Mouse (Mus musculus) naive thymus-derived CD4-positive, alpha-beta T cell, adult 2 months (primary cell): ENCODE data around the gene Pstk.
"Not testable (repeated sequence)": the region's sequence is repeated elsewhere in the genome, so short reads cannot be mapped to it uniquely, and the experiment has no call there.

Source experiments
- DNase-seq: peaks from one replicate; pipeline ENCODE4 v3.0.0-alpha.2; 2011; ENCODE audit warnings: low read depth

Pstk gene

DNA sequence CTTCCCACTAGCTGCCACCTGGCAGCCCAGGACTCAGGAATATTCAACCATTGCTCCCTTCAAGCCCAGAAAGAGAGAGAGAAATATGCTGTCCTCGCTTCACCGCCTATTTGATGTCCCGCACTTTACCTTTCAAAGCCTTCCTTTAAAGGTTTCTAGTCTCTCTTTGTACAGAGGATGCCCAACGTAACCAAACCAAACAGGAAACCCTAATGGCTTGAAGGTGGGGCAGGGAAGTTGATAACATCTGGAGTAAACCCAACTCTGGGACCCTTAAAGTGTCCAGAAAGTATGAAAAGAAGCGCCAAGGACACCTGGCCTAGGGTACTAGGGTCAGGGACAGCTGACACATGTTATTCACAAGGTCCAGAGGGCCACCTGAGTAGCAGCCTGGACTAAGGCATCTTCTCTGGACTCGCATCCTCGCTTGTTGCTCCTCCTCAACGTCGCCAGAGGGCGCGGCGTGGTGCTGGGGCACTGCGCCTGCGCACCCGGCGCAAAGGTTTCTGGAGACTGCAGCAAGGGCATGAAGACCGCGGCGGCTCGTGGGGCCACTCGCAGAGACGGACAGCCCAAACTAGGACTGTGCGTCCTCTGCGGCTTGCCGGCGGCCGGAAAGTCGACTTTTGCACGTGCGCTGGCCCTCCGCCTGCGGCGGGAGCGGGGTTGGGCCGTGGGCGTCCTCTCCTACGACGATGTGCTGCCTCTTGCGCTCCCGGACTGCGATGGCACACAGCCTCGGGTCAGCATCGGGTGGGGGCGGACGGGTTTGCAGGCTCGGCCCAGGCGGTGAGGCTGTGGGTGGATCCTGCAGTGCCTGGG is at the start of gene Pstk:
Gene Pstk, plus strand, starts transcription at position 494 of the 822 bp plus-strand sequence.
- peak; percentile 93 for DNase-seq

DNA sequence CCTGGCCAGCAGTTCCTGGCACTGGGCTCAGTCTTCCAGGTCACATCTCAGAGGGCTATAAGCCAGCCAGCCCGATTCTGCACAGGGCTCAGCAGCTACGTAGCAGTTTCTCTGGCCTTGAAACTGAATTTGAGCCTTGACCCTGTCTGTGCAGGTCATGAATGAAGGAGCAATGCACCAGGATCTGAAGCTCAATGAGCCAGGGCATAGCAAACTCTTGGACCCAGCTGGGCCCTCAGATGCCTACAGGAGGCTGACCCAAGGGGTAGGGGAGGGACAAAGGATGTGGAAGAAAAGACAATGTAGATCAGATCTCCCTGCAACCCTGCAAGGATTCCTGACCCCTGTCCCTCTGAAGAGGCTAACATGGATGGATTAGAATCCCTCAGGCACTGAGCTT is 48.7 kb upstream of the Pstk start, which contains the start of gene Cuzd1:
Gene Cuzd1, minus strand, starts transcription at position 101 of the 400 bp plus-strand sequence.
- DNase-seq, result no peak

DNA sequence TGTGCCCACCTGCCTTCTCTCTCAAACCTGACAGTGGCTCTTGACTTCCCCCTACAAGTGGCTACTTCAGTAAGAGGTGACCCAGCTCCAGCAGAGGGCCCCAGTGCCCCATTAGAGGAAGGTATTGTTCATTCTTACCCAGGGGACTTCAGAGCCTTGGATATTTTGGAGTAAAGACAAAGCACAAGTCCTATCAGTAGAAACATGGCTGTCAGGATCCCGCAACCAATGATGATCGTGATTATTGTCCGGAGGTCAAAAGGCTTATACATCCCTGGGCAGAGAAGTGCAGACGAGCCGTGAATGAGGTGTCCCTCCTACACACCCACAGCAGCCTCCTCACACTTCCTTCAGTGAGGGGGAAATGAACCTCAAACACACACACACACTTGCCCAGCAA is 43.9 kb upstream of the Pstk start:
- DNase-seq, result no peak

DNA sequence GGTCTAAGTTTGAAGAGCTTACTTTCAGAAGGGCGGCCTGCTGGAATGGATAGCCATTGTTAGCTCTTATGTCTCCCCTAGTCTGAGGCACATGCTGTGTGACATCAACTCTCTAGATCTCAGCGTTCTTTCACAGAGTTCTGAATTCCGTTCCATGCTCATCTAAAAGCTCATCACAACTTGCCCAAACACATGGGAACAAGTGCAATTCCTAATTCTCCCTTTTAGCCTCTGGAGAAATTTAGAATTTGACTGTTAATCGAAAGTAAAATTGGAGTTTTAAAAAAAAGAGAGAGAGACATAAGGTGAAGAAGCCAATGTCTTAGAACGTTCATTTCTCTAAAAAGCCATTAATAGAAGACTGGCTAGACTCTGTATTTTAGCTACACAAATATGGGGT is 41.5 kb upstream of the Pstk start, which contains the start of gene Fam24b:
Gene Fam24b, minus strand, starts transcription at position 101 of the 400 bp plus-strand sequence.
- DNase-seq, result no peak

DNA sequence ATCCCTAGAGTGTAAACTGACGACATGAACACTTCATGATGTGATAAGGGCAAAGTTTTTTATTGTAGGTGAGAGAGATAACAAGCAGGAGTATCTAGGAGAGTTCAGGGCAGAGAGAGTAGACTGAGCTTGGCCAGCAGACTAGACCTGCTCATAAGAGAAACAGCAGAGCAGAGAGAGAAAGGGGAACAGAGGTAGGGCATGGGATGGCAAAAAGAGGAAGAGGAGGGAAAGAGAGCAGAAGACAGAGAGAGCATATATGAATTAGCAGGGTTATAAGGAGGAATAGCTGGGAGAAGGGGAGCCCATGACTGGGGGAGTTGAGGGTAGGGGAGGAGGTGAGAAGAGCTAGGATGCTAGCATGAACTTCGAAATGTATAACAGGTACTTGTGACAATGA is 39.3 kb upstream of the Pstk start:
- no peak for DNase-seq

DNA sequence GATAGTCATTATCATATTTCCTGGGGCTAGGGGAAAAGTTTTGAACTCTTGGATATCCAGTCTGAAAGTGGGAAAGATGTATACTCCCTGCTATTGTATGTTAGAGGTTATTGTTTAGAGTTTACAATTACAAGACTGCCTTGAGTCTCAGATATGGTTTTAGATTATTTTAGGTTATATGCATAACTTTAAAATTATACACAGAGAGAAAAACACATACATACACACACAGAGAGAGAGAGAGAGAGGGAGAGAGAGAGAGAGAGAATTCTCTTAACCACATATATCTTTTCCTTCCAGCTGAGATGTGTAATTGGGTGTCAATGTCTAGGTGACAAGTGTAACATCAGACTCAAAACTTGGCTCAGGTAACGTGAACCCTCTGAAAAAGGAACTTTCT is 37.4 kb upstream of the Pstk start, which contains the start of gene Fam24a:
Gene Fam24a, plus strand, starts transcription at position 301 of the 400 bp plus-strand sequence.
- no peak for DNase-seq

DNA sequence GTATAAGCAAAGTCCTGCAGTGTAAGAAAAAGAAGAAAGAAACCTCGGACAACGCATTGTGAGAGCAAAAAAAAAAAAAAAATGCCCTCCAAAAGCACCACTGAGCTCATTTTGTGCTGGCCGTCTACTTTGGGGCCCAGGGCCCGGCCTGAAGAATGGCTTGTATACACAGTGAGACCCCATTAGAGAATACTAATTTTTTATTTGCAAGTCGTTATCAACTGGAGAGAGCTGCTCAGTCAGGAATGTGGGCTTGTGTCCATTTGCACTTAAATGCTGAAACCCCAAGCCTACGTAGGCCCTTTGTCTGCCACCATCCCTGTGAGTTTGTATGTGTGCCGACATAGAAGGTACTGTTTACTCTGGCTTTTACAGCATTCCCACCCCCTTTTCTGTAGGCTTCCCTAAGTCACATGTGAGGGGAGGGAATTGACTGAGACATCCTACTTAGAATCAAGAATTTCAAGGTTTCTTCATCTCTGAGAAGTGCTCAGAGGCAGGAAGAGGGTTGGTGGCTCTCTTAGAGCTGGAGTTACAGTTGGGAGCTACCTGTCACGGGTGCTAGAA is 33.4 kb upstream of the Pstk start:
- DNase-seq, result no peak

DNA sequence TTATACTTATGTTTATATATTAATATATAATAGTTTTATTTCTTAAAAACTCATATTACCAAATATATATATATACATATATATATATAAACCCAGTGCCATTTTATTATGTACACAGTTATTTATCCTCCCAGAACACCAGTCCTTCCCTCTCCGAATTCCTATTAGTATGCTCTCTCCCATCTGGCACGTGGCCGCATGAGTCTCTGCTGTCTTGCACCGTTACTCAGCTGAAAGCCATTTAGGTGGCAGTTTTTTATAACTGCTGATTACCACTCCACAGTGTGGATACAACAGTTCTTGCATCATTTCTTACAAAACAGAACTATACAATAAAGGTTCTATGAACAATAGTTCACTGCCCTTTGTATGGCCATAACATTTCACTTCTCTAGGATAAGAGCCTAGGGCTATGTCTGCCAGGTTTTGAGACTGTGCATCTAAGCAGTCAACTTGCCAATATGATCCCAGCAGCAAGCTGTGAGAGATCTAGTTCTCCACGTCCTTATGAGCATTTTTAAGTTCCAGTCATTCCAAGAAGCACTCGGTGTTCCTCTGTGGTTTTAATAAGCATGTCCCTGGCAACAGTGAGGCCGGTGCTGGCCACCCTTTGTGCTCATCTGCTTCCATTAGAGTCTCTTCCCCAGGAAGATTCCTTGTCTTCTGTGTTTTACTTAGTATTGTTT is 24.9 kb upstream of the Pstk start:
- DNase-seq, result no peak

DNA sequence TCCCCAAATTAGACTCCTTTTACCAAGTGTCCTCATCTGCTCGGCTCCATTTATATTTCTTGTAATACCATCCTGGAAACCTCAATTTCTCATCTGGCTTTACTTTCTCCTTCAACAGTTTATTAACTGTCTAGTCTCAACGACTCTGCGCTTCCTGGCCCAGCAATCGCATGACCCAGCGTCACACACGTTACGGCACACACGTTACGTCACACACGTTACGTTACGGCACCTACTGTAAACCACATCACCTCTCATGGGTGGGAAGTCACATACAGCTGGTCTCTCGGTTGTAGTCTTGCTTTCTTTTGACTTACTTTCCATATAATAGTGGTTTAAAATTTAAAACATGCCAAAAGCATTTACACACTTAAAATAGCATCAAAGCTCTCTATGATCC is 14.8 kb upstream of the Pstk start:
- no peak for DNase-seq

DNA sequence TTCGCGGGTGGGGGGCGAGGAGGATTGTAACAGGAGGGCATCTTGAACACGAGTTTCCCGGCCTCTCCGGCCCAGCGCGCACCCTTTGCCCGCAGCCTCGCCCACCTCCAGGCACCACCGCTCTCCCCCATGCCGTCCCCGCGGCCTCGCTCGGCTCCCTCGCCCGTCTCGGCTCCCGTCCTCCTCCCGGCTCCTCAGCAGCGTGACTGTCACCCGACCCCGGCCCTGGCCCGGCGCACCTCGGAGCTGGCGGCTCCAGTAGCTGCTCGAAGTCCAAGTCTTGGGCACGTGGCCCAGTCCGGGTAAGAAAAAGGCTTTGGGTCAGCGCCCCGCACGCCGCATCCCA is 8.7 kb upstream of the Pstk start:
- DNase-seq, result no peak

DNA sequence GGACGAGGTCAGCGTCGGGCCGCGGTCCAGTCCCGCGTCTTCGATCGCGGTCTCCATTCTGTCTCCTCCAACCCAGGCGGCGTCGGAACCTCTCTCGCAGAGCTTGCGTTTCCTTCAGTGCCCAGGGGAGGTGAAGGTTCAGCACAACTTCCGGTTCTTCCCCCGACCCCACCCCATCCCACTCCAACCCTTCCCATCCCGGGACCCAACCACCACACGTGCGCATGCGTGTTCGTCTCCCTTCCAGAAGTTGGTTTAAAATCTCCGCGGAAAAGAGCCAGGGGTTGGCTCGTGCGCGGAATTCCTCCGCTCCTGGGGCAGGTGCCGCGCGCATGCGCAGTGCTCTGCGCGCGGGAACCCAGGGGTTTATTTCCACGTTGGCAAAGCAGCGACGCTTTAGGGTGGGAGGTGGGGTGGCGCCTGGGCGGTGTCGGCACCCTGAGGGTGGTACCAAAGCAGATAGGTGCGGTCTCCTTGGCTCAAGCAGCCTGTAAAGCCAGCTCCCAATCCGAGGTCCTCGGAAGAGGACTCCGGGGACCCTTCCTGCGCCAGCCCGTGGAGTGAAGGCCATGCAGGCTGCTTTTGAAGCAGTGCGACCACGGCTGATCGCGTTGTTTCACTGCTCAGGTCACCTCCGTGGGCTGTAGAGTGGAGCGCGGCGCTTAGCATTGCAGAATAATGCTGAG is 8.2 kb upstream of the Pstk start, which contains the start of gene 2310057M21Rik:
Gene 2310057M21Rik, minus strand, starts transcription at position 145 of the 686 bp plus-strand sequence.
- peak; percentile 93 for DNase-seq

DNA sequence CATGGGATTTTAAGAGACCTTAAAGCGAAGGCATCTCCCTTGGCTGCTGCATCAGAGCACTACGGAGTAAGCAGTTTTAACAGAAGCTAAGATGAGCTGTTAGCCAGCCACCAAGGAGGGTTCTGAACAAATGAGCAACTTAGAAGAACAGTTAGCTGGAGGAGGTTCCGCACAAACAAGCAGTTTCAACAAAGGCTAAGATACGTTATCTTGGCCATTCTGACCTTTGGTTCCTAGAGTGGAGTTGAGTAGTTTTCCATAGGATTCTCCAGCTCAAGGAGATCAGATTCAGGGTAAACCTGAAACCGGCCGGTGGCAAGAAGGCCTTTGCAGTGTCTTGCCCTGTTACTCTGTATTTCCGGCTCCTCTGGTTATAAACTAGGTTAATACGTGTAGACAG is 6.8 kb upstream of the Pstk start:
- DNase-seq, result no peak

DNA sequence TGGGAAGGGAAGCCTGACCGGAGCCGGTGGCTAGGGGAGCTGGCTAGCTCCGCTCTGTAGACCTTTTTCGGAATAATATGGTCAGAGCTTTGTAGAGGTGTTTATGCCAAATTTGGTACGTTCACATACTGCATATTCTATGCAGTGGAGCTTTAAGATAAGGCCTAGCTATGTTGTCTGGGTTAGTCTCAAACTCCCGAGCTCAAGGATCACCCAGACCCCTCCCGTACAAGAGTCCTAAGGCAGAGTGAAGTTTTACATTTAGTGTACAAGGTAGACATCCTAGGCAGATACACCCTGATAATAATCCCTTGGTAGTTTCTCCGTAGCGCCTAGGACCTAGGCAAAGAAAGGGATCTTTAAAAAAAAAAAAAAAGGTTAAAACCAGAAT is 524 bp downstream of the Pstk start:
- no peak for DNase-seq

DNA sequence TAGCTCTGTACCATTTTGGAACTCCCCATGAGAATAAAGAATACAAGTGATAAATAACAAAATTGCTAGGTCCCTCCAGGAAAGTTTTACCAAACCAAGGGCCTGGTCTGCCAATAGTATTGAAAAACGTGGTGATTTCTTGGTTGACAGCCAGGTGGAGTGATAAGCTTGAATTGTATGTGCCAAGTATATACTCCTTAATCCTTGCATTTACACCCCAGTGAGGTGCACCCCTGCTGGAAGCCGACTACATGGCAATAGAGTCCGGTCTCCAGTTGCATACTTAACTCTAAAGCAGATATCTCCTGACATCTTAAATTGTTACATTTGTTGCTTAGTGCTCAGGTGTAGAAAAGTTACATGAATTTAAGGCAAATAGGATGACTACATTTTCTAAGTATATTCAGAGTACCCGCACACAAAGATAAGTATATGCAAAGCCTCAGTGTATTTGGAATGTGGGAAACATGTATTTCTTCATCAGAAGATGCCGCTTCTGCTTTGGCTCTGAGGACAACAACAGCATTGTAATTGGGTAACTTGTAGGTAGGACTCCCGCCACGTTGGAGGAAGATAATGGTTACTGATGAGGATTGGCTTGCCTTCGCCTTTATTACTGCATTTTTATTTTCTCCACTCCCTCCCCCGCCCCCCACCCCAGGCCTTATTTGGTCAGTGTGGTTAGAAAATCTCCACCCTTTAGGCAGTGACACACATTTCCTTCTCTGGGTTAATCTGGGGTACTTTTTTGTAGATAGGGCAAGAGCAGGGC is 1.1 kb downstream of the Pstk start:
- DNase-seq, result peak; percentile 41

DNA sequence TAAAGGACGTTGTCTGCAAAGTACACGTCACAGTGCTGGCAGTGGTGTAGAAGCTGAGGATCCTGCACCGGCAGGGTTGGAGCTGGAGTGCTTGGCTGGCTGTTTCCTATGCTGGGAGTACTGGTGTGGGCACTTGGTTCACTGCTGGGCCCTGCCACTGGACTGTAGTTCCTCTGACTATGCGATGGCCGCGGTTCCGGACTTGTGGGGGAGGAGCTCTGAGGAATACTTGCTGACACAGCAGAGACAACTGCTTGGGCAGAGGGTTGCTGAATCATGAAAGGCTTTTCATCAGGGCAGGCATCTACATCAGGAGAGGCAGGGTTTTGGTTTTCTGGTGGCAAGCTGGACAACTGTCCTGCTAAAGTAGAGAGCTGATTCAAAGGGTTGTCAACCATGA is 20.8 kb downstream of the Pstk start:
- DNase-seq, result not testable (repeated sequence)

DNA sequence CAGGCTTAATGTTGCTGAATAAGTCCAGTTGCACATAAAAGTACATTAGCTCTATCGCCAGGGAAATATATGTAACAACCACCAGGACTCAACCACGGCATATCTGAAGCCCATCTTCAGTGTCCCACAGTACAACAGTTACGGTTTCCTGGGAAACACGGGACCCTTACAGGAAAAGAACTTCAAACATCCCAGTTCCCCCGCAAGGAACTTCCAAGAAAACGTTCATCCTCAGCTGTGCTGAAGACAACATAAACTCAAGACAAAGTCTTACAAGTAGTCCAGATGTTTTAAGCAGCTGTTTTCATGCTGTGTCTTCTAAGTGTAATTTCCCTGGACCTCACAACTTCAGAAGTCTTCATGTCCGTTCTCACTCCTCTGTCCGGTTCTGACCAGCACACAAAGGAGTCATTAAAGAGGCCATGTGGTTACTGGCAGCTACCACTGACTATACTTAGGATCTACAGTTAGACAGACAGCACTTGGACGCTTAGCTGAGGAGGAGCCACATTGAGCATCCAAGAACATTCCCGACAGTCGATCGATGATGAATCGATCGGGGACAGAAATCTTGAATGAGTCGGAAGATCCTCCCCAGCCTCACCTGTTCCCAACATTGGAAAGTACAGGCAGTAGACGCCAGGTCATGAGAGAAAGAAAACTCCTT is 38.5 kb downstream of the Pstk start:
- peak; percentile 36 for DNase-seq

DNA sequence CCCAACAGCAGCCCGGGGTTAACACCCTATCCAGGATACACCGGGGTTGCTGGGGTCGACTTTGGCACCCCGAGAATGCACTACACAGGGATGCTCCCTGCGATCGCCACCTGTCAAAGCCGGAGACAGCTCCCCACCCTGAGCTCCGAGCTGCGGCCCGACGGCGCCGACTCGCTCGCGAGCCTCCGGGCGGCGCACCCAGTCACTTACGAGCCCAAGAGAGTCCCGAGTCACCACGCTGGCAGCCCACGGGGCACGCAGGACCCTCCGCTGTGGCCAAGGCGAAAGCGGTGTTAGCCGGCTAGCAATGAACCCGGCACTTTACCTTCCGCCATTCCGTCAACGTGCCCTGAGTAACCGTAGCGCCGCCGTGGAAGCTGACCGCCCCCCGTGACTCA is 39.0 kb downstream of the Pstk start:
- DNase-seq, result no peak

DNA sequence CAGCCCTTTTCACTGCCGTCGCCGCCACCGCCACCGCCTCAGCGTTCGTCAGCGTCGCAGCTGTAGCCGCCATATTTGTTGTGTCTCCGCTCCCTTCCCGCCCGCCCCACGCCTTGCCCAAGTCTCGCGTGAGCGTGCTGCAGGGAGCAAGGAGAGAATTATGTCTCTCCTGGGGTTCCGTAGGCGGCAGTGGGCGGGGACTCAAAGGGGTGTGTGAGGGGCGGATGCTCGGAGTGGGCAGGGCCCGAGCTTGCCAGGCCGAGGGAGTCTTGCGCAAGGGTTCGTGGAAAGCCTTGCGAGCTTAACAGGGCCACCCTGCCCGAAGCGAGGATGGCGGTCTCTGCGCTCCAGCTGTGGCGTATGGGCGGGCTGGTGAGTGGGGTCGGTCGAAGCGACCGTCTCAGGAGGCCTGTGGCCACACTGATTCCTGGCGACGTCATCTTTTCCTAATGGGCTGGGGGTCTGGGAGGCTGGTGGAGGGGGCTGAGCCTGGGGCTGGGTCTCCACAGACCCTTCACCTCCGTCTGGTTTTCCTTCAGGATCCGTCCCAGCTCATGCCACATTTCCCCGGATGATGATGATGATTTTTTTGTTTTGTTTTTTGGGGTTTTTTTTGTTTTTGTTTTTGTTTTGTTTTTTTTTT is 39.6 kb downstream of the Pstk start, which contains the start of the genes Ikzf5 and Acadsb:
Gene Ikzf5, minus strand, starts transcription at position 106 of the 643 bp plus-strand sequence.
Gene Acadsb, plus strand, starts transcription at position 186 of the 643 bp plus-strand sequence.
- peak; percentile 98 for DNase-seq

DNA sequence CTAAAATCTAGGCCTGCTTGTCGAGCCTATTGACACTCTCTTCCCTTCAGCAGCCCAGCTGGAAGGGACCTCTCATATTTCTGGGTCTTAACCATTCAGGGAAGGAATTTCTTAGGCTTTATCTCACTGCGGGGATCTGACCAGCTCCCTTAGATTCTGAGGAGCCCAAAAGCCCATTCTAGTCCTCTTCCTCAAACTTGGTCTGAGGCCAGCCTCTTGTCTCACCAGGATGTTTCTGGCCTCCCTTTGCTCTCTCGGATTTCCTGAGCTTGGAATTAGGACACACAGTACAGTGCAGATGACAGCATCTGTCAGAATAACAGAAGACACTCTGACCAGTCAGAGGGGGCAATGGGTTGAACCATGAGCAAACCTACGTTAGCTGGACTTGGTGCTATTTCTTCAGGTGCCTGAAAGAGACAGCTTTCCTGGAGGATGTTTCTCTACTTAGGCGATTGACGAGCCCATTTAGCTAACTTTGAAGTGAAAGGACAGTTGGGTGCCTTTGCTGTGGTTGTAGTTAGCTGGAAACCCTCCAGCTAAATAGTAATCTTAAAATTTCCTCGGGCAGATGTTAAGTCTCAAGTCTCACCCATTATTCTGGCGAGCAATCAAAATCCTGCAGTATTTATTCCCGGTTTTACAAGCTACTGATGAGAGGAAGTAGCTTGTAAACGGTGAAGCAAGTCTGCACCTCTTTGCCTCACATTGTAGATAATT is 40.4 kb downstream of the Pstk start:
- DNase-seq, result no peak

DNA sequence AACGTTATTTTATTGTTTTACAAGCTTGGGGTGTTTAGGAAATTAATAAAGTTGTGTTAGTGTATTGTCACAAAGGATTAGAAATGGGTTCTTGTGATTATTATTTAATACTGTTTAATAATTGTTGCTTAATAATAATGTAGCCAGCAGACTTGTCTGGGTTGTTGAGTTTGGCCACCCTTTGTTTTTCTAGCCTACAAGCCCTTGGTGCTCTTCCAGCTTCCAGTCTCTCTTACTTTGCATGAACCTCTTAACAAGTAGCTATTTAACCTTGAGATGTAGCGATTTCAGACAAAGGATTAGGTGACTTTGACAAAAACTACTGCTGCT is 41.0 kb downstream of the Pstk start:
- no peak for DNase-seq
